Mouse (Mus musculus) CD4-positive, CD25-positive, alpha-beta regulatory T cell, adult 9 weeks (primary cell): Measurements from ENCODE around the gene Gm13769. TPM values are rescaled to one million over a fixed set of nuclear protein-coding genes. Genes with fewer than 3 reads are reported as not detected.

Source experiments
- polyA plus RNA-seq: library from polyadenylated mRNA; unstranded; fragments of 100-300 nt; shearing (Covaris generic); gene quantifications from one replicate; pipeline ENCODE4 v1.2.1, GENCODE M21; 2017

The Gm13769 gene
- not detected for polyA plus RNA-seq

GRCm38 (mm10) chr2:90321900-90322299 is at the start of gene Gm13769:
TSS of gene Gm13769 (plus strand) at chr2:90322200.

GRCm38 (mm10) chr2:90292741-90293140 is 29.3 kb upstream of the Gm13769 start, which contains the start of gene Olfr1272:
TSS of gene Olfr1272 (minus strand) at chr2:90292841.

Other genes with a start within 250 kb of the Gm13769 start
- not detected for gene Olfr1269, start 200.8 kb upstream of the Gm13769 start, polyA plus RNA-seq
- not detected for gene Olfr32, start 179.9 kb upstream of the Gm13769 start, polyA plus RNA-seq
- gene Olfr1270, start 169.1 kb upstream of the Gm13769 start, polyA plus RNA-seq = not detected
- not detected for gene Olfr1506, start 97.7 kb upstream of the Gm13769 start, polyA plus RNA-seq
- gene Olfr142, start 64.6 kb upstream of the Gm13769 start, polyA plus RNA-seq = not detected
- 0.05 TPM for gene Olfr1271, start 51.2 kb upstream of the Gm13769 start, polyA plus RNA-seq
- not detected for gene Olfr1272, start 29.4 kb upstream of the Gm13769 start, polyA plus RNA-seq
- not detected for gene Olfr1274-ps, start 76.5 kb downstream of the Gm13769 start, polyA plus RNA-seq